Mouse (Mus musculus) intestine, embryonic 14.5 days (tissue): ENCODE data around the gene Spag7. TPM values are rescaled to one million over a fixed set of nuclear protein-coding genes. Genes with fewer than 3 reads are reported as not detected.

Source experiments
- ATAC-seq: fragments of 200-750 bp; cut with Nextera tagmentation; replicated peaks from 2 replicates; pipeline ENCODE4 v1.8.0; 2017; ENCODE audit warnings: low read depth, moderate number of reproducible peaks, moderate TSS enrichment, moderate library complexity; ENCODE audit not compliant: low FRiP score, low TSS enrichment
- DNase-seq: peaks from one replicate; pipeline ENCODE4 v3.0.0-alpha.2; 2018; ENCODE audit warnings: low spot score
- H3K27ac ChIP-seq: fragments of 300-500 bp; sonication (generic); 2 replicates; pipeline ENCODE4 v1.5.1; 2014; ENCODE audit warnings: low read depth, mild to moderate bottlenecking, control low read depth
- H3K27me3 ChIP-seq: fragments of 300-500 bp; sonication (generic); replicated peaks from 2 replicates; pipeline ENCODE4 v1.6.1; 2014; ENCODE audit warnings: low read length, control low read depth; ENCODE audit not compliant: control insufficient read depth, insufficient read depth
- H3K36me3 ChIP-seq: fragments of 300-500 bp; sonication (generic); 2 replicates; pipeline ENCODE4 v1.6.1; 2014; ENCODE audit warnings: low read length, control low read depth; ENCODE audit not compliant: control insufficient read depth, insufficient read depth
- H3K4me1 ChIP-seq: fragments of 300-500 bp; sonication (generic); replicated peaks from 2 replicates; pipeline ENCODE4 v1.6.1; 2014; ENCODE audit warnings: low read length, control low read depth, mixed read lengths; ENCODE audit not compliant: control insufficient read depth, insufficient read depth
- H3K4me2 ChIP-seq: fragments of 300-500 bp; sonication (generic); 2 replicates; pipeline ENCODE4 v1.6.1; 2014; ENCODE audit warnings: low read length
- H3K4me3 ChIP-seq: fragments of 300-500 bp; sonication (generic); 2 replicates; pipeline ENCODE4 v1.5.1; 2014; ENCODE audit warnings: low read depth, low read length, control low read depth, mixed read lengths
- H3K9ac ChIP-seq: fragments of 300-500 bp; sonication (generic); 2 replicates; pipeline ENCODE4 v1.6.1; 2014; ENCODE audit warnings: mild to moderate bottlenecking, low read length
- H3K9me3 ChIP-seq: fragments of 300-500 bp; sonication (generic); 2 replicates; pipeline ENCODE4 v1.6.1; 2016; ENCODE audit warnings: low read length, control low read depth; ENCODE audit not compliant: control insufficient read depth
- WGBS: fragments of 180-500 bp; shearing (Covaris S2); extraction: QIAGEN DNeasy Blood & Tissue Kit; methylation state at CpG from one replicate; pipeline ENCODE4 v1.1.7; 2014; 5-methylcytosine and 5-hydroxymethylcytosine counted together
- polyA plus RNA-seq: library from polyadenylated mRNA; unstranded; fragments of >200 nt; fragmentation: Nextera tagmentation; extraction: Ambion mirVana; gene quantifications from 2 replicates; pipeline ENCODE4 v1.2.1, GENCODE M21; 2014

The Spag7 gene
- polyA plus RNA-seq, 1 experiment from 2014 or later: 140 TPM

DNA sequence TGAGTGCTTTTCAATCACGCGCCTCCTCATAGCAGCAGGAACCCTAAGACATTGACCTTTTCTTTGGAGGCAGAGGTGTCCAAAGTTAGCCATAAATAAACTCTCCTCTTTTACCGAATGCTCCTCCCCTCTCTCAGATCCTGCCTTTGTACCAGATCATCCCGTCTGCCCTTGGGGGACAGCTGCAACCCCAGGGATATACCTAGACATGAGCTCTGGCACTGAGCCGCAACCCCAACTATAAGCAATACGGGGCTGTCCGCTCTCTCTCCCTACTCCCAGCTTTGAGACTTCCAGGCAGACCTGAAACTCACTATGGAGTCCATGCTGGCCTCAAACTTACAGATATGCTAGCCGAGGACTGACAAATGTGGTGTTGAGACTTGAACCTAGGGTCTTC lies 2.5 kb downstream of the Spag7 start:
- peaks cover 55% of the 10 kb centered on the region for H3K36me3 ChIP-seq
- H3K4me1 ChIP-seq: peaks cover 21% of the 10 kb centered on the region
- no peak overlapping the region for H3K4me2 ChIP-seq
- H3K4me3 ChIP-seq: no peak overlapping the region
- 94% methylated on average over 8 of the region's 8 CpGs for WGBS
- no peak overlapping the region for H3K9ac ChIP-seq
- DNase-seq (no peak), ATAC-seq (no peak)
- no peaks in the 10 kb centered on the region for H3K9me3 ChIP-seq
- H3K27me3 ChIP-seq: no peaks in the 10 kb centered on the region
- H3K27ac ChIP-seq: no peak overlapping the region

DNA sequence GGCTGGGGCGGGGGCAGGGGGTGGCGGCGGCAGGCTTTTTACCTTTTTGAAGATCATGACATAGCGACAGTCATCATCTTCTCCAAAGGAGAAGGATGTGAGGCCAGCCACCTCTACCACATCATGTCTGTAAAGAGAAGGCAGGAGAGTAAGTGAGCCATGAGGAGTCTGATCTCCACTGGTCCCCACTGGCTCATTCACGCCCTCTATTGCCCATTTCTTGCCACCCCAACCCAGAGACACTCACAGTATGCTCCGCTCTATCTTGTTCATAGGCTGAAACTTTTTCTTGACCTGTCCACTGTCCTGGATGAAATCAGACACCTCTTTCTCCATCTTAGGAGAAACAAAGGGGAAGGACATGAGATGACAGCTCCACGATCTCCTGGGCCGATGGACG lies 4.5 kb downstream of the Spag7 start:
- no peak for ATAC-seq
- DNase-seq: no peak
- Histone ChIP-seq H3K27me3 (no peaks in the 10 kb centered on the region), H3K9ac (no peak overlapping the region), H3K4me1 (peaks cover 14% of the 10 kb centered on the region), H3K9me3 (no peaks in the 10 kb centered on the region), H3K4me2 (no peak overlapping the region), H3K4me3 (no peak overlapping the region), H3K27ac (no peak overlapping the region), H3K36me3 (peaks cover 54% of the 10 kb centered on the region)
- WGBS: 91% methylated on average over 9 of the region's 9 CpGs

DNA sequence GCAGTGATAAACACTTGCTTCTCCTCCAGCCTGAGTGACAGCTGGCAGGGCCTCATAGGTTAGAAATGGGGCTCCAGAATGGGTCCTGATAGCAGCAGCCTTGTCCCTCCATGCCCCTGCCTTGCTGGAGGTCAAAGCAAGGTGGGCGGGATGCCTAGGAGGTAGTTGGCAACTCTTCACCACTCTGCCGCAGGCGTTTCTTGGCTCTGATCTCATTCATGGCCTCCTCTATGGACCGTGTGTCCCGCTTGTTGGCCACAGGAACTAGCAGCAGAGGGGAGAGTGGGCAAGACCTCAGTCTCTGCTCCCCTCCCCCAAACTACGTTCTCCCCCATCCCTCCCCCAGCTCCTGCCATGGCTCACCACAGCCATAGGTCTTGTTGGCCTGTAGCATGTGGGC lies 5.3 kb downstream of the Spag7 start:
- no peak for ATAC-seq
- H3K4me3 ChIP-seq: no peak overlapping the region
- H3K4me2 ChIP-seq: no peak overlapping the region
- H3K36me3 ChIP-seq: peaks cover 54% of the 10 kb centered on the region
- H3K27me3 ChIP-seq: no peaks in the 10 kb centered on the region
- WGBS: 92% methylated on average over 6 of the region's 6 CpGs
- no peak overlapping the region for H3K27ac ChIP-seq
- H3K9ac ChIP-seq: no peak overlapping the region
- H3K9me3 ChIP-seq: no peaks in the 10 kb centered on the region
- no peak for DNase-seq
- peaks cover 14% of the 10 kb centered on the region for H3K4me1 ChIP-seq

DNA sequence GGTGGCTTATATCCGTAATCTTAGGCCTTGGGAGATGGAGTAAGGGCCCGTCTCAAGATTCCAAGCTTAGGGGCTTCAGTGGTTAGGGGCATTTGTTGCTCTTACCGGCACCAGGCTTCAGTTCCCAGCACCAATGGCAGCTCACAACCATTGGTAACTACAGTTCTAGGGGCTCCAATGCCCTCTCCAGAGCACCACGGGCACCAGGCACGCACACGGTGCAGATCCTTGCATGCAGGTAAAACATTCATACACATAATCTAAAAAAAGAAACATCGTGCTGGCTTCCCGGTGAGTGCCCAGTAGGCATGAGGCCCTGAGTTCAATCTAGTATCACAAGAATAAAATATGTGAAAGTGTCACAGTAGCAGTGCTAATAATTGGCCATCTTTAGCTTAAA lies 6.1 kb downstream of the Spag7 start:
- DNase-seq (no peak), ATAC-seq (no peak)
- H3K27me3 ChIP-seq: no peaks in the 10 kb centered on the region
- no peaks in the 10 kb centered on the region for H3K9me3 ChIP-seq
- no peak overlapping the region for H3K27ac ChIP-seq
- no peak overlapping the region for H3K9ac ChIP-seq
- no peak overlapping the region for H3K4me2 ChIP-seq
- peaks cover 15% of the 10 kb centered on the region for H3K4me1 ChIP-seq
- H3K4me3 ChIP-seq: no peak overlapping the region
- H3K36me3 ChIP-seq: peaks cover 54% of the 10 kb centered on the region
- 92% methylated on average over 8 of the region's 8 CpGs for WGBS

DNA sequence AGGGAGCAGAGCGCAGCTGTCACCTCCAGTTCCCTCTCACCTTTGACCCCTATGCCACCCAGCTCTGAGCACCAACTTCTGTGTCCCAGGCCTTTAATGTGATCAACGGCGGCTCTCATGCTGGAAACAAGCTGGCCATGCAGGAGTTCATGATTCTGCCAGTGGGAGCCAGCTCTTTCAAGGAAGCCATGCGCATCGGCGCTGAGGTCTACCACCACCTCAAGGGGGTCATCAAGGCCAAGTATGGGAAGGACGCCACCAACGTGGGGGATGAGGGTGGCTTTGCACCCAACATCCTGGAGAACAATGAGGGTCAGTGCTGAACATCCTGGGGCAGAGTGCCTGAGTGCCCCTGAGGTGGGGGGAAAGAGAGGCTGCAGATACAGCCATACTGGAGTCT lies 8.6 kb downstream of the Spag7 start:
- DNase-seq (no peak), ATAC-seq (no peak)
- WGBS: 85% methylated on average over 8 of the region's 8 CpGs
- H3K4me2 ChIP-seq: no peak overlapping the region
- no peak overlapping the region for H3K4me3 ChIP-seq
- no peak overlapping the region for H3K27ac ChIP-seq
- H3K36me3 ChIP-seq: peaks cover 40% of the 10 kb centered on the region
- no peaks in the 10 kb centered on the region for H3K27me3 ChIP-seq
- peaks cover 23% of the 10 kb centered on the region for H3K4me1 ChIP-seq
- H3K9me3 ChIP-seq: no peaks in the 10 kb centered on the region
- H3K9ac ChIP-seq: no peak overlapping the region

DNA sequence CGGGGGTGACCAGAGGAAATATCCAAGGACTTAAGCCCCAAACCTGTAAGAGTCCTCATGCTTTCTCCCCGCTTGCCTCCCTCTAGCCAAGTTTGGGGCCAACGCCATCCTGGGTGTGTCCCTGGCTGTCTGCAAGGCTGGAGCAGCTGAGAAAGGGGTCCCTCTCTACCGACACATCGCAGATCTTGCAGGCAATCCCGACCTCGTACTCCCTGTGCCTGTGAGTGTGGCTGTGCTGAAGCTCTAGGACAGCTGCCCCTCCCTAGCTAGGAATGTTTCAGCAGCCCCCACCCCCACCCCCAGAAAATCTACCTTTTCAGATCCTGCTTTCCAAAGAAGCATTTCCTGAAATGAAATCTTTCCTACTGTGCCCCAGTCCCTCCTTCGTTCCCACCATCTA lies 10.3 kb downstream of the Spag7 start:
- ATAC-seq: no peak
- H3K27me3 ChIP-seq: no peaks in the 10 kb centered on the region
- no peak overlapping the region for H3K27ac ChIP-seq
- H3K4me1 ChIP-seq: peaks cover 23% of the 10 kb centered on the region
- H3K4me2 ChIP-seq: no peak overlapping the region
- DNase-seq: no peak
- peaks cover 25% of the 10 kb centered on the region for H3K36me3 ChIP-seq
- H3K9me3 ChIP-seq: no peaks in the 10 kb centered on the region
- 67% methylated on average over 8 of the region's 8 CpGs for WGBS
- H3K4me3 ChIP-seq: no peak overlapping the region
- H3K9ac ChIP-seq: no peak overlapping the region

DNA sequence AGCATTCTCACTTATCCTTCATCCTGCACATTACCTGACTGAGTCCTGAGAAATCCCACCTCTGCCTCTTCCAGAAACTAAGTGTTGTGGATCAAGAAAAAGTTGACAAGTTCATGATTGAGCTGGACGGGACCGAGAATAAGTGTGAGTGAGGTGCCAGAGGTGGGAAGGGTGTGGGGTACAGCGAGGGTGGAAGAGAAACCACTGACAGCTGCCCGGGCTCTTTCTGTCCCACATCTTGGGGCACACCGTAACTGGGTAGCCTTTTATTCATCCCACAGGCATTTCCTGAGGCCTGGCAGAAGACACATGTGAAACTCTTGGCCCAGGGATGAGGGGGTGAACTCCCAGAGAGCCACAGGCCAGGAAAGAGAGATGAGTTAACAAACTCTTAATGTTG lies 10.7 kb downstream of the Spag7 start:
- 92% methylated on average over 5 of the region's 5 CpGs for WGBS
- Histone ChIP-seq H3K9ac (no peak overlapping the region), H3K4me3 (no peak overlapping the region), H3K4me1 (peaks cover 23% of the 10 kb centered on the region), H3K27ac (no peak overlapping the region), H3K36me3 (peaks cover 21% of the 10 kb centered on the region), H3K4me2 (no peak overlapping the region), H3K27me3 (no peaks in the 10 kb centered on the region), H3K9me3 (no peaks in the 10 kb centered on the region)
- no peak for DNase-seq
- ATAC-seq: no peak

DNA sequence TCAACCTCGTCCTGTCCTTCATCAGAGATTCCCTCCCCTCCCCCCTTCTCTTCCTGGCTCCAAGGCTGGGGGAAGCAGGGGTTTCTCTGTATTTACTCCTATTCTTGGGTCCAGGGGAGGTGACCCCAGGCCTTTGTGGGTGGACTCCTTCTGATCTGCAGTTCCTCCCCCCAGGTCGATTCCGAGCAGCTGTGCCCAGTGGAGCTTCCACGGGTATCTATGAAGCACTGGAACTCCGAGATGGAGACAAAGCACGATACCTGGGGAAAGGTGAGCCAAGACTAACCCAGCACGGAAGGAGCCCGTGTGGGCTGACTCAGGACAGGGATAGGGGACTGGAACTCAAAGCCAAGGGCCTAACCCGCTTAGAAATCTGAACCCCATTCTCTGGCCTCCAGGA lies 11.2 kb downstream of the Spag7 start:
- Histone ChIP-seq H3K27me3 (no peaks in the 10 kb centered on the region), H3K4me2 (no peak overlapping the region), H3K4me1 (peaks cover 23% of the 10 kb centered on the region), H3K27ac (no peak overlapping the region), H3K36me3 (peaks cover 18% of the 10 kb centered on the region), H3K4me3 (no peak overlapping the region), H3K9ac (no peak overlapping the region), H3K9me3 (no peaks in the 10 kb centered on the region)
- WGBS: 56% methylated on average over 9 of the region's 9 CpGs
- ATAC-seq (no peak), DNase-seq (no peak)

DNA sequence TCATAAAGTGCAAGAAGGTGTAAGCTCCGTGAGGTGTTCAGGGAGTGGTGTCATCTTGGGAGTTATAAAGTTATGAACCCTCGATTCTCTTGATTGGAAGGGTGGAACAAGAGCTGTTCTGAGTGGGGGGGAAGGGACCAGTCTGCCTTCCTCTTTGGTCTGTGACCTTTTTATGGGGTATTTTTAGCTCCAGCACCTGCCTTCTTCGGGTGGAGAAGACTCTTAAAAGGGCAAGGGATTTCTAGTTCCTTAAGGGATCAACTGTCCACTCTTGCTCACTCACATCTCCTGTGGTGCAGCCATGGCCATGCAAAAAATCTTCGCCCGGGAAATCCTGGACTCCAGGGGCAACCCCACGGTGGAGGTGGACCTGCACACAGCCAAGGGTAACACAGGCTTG lies 11.6 kb downstream of the Spag7 start:
- Histone ChIP-seq H3K4me2 (peak overlapping the region; percentile 98), H3K9ac (no peak overlapping the region), H3K27ac (0 out of 2 replicates have a peak overlapping the region, but pooled peaks have one; percentile 98), H3K36me3 (peaks cover 18% of the 10 kb centered on the region), H3K4me3 (no peak overlapping the region), H3K27me3 (no peaks in the 10 kb centered on the region), H3K4me1 (peaks cover 25% of the 10 kb centered on the region), H3K9me3 (no peaks in the 10 kb centered on the region)
- WGBS: 45% methylated on average over 6 of the region's 6 CpGs
- ATAC-seq: no peak
- no peak for DNase-seq
